Mouse (Mus musculus) myocyte (in vitro differentiated cells): Measurements from ENCODE around the gene Mybbp1a.

Source experiments
- E2F4 ChIP-seq: IDR thresholded peaks from one replicate; pipeline ENCODE4 v1.6.1; 2011; ENCODE audit warnings: mild to moderate bottlenecking, control low read depth, moderate library complexity; ENCODE audit not compliant: insufficient read depth
- MAX ChIP-seq: IDR thresholded peaks from one replicate; pipeline ENCODE4 v1.6.1; 2011; ENCODE audit warnings: low read depth, mild to moderate bottlenecking, control low read depth
- POLR2A ChIP-seq: IDR thresholded peaks from one replicate; pipeline ENCODE4 v1.6.1; 2011; ENCODE audit warnings: low read depth, mild to moderate bottlenecking, control low read depth, moderate library complexity; ENCODE audit not compliant: insufficient read length
- TCF12 ChIP-seq: IDR thresholded peaks from one replicate; pipeline ENCODE4 v1.6.1; 2011; ENCODE audit warnings: mild to moderate bottlenecking, control low read depth; ENCODE audit not compliant: poor library complexity, insufficient read depth, severe bottlenecking

DNA sequence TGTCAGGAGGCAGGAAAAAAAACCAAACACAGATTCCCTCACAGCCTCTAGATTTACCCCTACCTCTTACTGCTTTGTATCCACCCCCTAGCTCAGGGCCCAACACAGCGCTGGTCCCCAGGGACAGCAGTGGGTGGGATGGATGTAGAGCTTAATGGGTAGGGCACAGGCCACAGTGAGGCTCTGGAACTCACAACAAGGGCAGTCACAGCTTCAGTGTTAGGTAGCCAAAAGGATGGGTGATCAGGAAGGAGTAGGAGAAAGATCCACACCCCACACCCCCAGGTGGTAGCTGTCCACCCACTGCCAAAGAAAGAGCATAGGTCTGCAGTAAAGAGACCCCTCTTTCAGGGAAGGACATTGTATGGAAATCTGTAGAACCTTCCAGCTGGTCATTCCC, 36.5 kb downstream of the Mybbp1a start:
- TF ChIP-seq TCF12 (no peak), POLR2A (no peak), MAX (no peak), E2F4 (no peak)
